Mouse (Mus musculus): ENCODE results near the gene Osbpl9. TPM values are rescaled to one million over a fixed set of nuclear protein-coding genes. Genes with fewer than 3 reads are reported as not detected.
A peak's percentile ranks its signal among the peaks of the same experiment; 100 is the strongest.

The Osbpl9 gene
- polyA plus RNA-seq, 1 experiment from 2014 or later = 54.7 TPM

GRCm38 (mm10) chr4:109195900-109196629 lies 6.0 kb downstream of the Osbpl9 start:
- Histone ChIP-seq H3K36me3 (ENCODE audit: control insufficient read depth, insufficient read depth, low read length) (no peaks in the 10 kb centered on the region), H3K4me3 (ENCODE audit: low read depth, low read length) (no peak overlapping the region), H3K27me3 (replicated peaks; ENCODE audit: control insufficient read depth, insufficient read depth, low read length) (no peaks in the 10 kb centered on the region), H3K4me2 (ENCODE audit: low read depth, low read length) (no peak overlapping the region), H3K9ac (ENCODE audit: low read depth, low read length) (no peak overlapping the region), H3K4me1 (ENCODE audit: control insufficient read depth, insufficient read depth, low read length) (0 out of 2 replicates have a peak, but pooled peaks cover 7% of the 10 kb centered on the region), H3K9me3 (ENCODE audit: control insufficient read depth, low read length) (no peaks in the 10 kb centered on the region), H3K27ac (replicated peaks; ENCODE audit: low read depth, low read length) (no peak overlapping the region)
- ATAC-seq (ENCODE audit: low read depth) (no peak), DNase-seq (ENCODE audit: low spot score) (no peak)
- 80% methylated on average over 7 of the region's 7 CpGs for WGBS

GRCm38 (mm10) chr4:109193886-109194285 lies 8.2 kb downstream of the Osbpl9 start:
- DNase-seq (ENCODE audit: low spot score) (no peak), ATAC-seq (ENCODE audit: low read depth) (no peak)
- H3K36me3 ChIP-seq (ENCODE audit: control insufficient read depth, insufficient read depth, low read length) = no peaks in the 10 kb centered on the region
- H3K27ac ChIP-seq (replicated peaks; ENCODE audit: low read depth, low read length) = no peak overlapping the region
- H3K9ac ChIP-seq (ENCODE audit: low read depth, low read length) = no peak overlapping the region
- WGBS = 85% methylated on average over 5 of the region's 5 CpGs
- no peaks in the 10 kb centered on the region for H3K9me3 ChIP-seq (ENCODE audit: control insufficient read depth, low read length)
- no peak overlapping the region for H3K4me2 ChIP-seq (ENCODE audit: low read depth, low read length)
- H3K4me3 ChIP-seq (ENCODE audit: low read depth, low read length) = no peak overlapping the region
- H3K4me1 ChIP-seq (ENCODE audit: control insufficient read depth, insufficient read depth, low read length) = no peaks in the 10 kb centered on the region
- H3K27me3 ChIP-seq (replicated peaks; ENCODE audit: control insufficient read depth, insufficient read depth, low read length) = no peaks in the 10 kb centered on the region

DNA sequence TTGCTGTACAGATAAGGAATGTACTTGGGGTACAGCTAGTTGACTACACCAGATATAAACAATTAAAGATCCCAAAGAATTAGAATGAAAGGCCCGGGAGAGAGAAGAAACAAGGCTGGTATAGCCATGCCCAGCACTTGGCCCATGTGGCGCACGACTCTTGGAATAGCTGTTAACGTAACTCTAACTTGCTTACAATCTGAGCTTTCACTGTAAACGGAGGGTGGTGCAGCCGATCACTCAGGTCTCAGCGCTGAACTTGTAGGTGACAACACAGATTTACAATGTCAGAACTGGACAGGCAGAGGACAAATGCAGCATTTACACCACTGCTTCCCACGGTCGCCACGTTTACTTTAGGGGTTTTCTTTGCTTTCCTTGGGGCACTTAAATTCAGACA lies 10.5 kb downstream of the Osbpl9 start:
- WGBS = 71% methylated on average over 10 of the region's 10 CpGs

GRCm38 (mm10) chr4:109185616-109186405 lies 16.3 kb downstream of the Osbpl9 start:
- H3K4me1 ChIP-seq (ENCODE audit: control insufficient read depth, insufficient read depth, low read length) = peaks cover 4% of the 10 kb centered on the region; the same call in 1 of the 2 replicates
- ATAC-seq (ENCODE audit: low read depth) (no peak), DNase-seq (ENCODE audit: low spot score) (no peak)
- no peaks in the 10 kb centered on the region for H3K27me3 ChIP-seq (replicated peaks; ENCODE audit: control insufficient read depth, insufficient read depth, low read length)
- no peaks in the 10 kb centered on the region for H3K36me3 ChIP-seq (ENCODE audit: control insufficient read depth, insufficient read depth, low read length)
- no peak overlapping the region for H3K4me2 ChIP-seq (ENCODE audit: low read depth, low read length)
- H3K9me3 ChIP-seq (ENCODE audit: control insufficient read depth, low read length) = no peaks in the 10 kb centered on the region
- no peak overlapping the region for H3K9ac ChIP-seq (ENCODE audit: low read depth, low read length)
- 74% methylated on average over 8 of the region's 8 CpGs for WGBS
- H3K4me3 ChIP-seq (ENCODE audit: low read depth, low read length) = no peak overlapping the region
- peak overlapping the region; percentile 28 for H3K27ac ChIP-seq (replicated peaks; ENCODE audit: low read depth, low read length)

More for the DNA sequence above, 10.5 kb downstream of the Osbpl9 start:
- DNase-seq (ENCODE audit: low spot score) (no peak), ATAC-seq (ENCODE audit: low read depth) (no peak)
- no peaks in the 10 kb centered on the region for H3K4me1 ChIP-seq (ENCODE audit: control insufficient read depth, insufficient read depth, low read length)
- no peaks in the 10 kb centered on the region for H3K9me3 ChIP-seq (ENCODE audit: control insufficient read depth, low read length)
- no peak overlapping the region for H3K4me3 ChIP-seq (ENCODE audit: low read depth, low read length)
- H3K9ac ChIP-seq (ENCODE audit: low read depth, low read length) = no peak overlapping the region
- no peak overlapping the region for H3K4me2 ChIP-seq (ENCODE audit: low read depth, low read length)
- H3K36me3 ChIP-seq (ENCODE audit: control insufficient read depth, insufficient read depth, low read length) = no peaks in the 10 kb centered on the region
- H3K27me3 ChIP-seq (replicated peaks; ENCODE audit: control insufficient read depth, insufficient read depth, low read length) = no peaks in the 10 kb centered on the region
- no peak overlapping the region for H3K27ac ChIP-seq (replicated peaks; ENCODE audit: low read depth, low read length)

DNA sequence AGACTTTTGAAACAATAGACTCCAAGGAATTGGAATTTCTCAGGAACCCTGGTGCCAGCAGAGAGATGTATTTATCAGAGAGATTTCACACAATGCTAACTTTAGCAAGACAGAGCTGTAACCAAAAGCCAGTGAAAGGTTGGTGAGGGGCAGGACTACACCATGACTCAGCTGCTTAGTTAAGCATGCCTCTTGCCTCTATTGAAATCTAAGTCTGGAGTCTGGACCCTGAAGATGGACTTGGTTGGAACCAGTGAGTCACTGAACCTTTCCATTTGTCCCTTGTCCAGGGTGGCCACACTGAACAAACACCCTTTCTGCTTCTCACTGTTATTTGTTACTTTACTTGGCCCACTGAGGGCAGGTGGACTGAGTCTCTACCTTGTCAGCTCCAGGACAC lies 26.4 kb downstream of the Osbpl9 start:
- Histone ChIP-seq H3K27me3 (replicated peaks; ENCODE audit: control insufficient read depth, insufficient read depth, low read length) (no peaks in the 10 kb centered on the region), H3K4me1 (ENCODE audit: control insufficient read depth, insufficient read depth, low read length) (peaks cover 18% of the 10 kb centered on the region), H3K4me3 (ENCODE audit: low read depth, low read length) (no peak overlapping the region), H3K27ac (replicated peaks; ENCODE audit: low read depth, low read length) (no peak overlapping the region), H3K4me2 (ENCODE audit: low read depth, low read length) (no peak overlapping the region), H3K36me3 (ENCODE audit: control insufficient read depth, insufficient read depth, low read length) (no peaks in the 10 kb centered on the region), H3K9me3 (ENCODE audit: control insufficient read depth, low read length) (0 out of 2 replicates have a peak, but pooled peaks cover 3% of the 10 kb centered on the region), H3K9ac (ENCODE audit: low read depth, low read length) (no peak overlapping the region)
- no peak for ATAC-seq (ENCODE audit: low read depth)
- DNase-seq (ENCODE audit: low spot score) = no peak

DNA sequence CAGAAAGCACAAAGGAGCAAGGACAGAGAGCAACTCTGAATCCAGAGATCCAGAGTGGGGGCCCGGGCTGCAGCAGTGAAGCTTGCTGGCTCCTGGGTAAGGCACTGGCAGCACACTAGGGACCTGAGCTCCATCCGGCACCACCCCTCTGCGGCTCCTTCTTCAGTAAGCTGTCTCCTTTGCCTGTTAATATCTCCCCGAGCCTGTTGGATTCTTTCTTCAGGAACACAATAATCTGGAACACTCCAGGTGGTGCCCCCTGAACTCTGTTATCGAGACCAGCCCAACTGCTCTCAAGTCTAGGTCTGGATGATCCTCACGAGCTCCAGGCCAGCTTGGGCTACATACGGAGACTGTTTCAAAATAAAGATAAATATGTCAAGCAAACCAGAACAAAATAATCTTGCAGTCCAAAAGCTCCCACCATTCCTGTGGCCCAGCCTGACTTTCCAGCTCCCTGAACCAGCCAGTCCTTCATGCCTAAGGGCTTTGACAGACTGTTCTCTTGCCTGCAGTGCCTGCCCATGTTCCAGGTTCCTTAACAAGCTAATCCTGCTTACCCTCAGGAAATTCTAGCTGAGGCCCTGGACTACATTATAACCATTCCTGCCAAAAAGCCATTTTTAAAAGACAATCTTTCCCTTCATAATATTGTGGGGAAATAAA lies 28.2 kb downstream of the Osbpl9 start:
- Histone ChIP-seq H3K27ac (replicated peaks; ENCODE audit: low read depth, low read length) (peak overlapping the region; percentile 78), H3K9ac (ENCODE audit: low read depth, low read length) (peak overlapping the region; percentile 38), H3K4me1 (ENCODE audit: control insufficient read depth, insufficient read depth, low read length) (peaks cover 18% of the 10 kb centered on the region), H3K27me3 (replicated peaks; ENCODE audit: control insufficient read depth, insufficient read depth, low read length) (no peaks in the 10 kb centered on the region), H3K36me3 (ENCODE audit: control insufficient read depth, insufficient read depth, low read length) (no peaks in the 10 kb centered on the region), H3K4me2 (ENCODE audit: low read depth, low read length) (peak overlapping the region; percentile 23), H3K4me3 (ENCODE audit: low read depth, low read length) (no peak overlapping the region), H3K9me3 (ENCODE audit: control insufficient read depth, low read length) (0 out of 2 replicates have a peak, but pooled peaks cover 3% of the 10 kb centered on the region)
- ATAC-seq (ENCODE audit: low read depth) (peak; percentile 62; the same call in 1 of the 2 replicates), DNase-seq (ENCODE audit: low spot score) (peak; percentile 52)
- WGBS = 28% methylated on average over 7 of the region's 7 CpGs

DNA sequence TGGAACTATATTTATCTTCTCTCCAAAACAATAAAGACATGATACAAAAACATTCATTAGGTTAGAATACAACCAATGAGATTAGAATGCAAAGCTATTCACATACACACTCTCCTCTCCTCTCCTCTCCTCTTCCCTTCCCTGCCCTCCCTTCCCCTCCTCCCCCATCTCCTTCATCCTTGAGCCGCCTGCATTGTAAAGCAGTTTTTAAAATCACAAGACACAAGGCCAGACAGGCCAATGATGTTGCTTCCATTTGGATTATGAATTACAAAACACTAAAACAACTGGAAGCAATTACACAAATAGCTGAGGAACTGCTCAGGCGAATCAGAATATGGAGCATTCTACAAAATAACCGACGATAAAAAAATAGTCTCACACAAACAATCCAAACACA lies 28.7 kb downstream of the Osbpl9 start:
- Histone ChIP-seq H3K9me3 (ENCODE audit: control insufficient read depth, low read length) (no peaks in the 10 kb centered on the region), H3K27me3 (replicated peaks; ENCODE audit: control insufficient read depth, insufficient read depth, low read length) (no peaks in the 10 kb centered on the region), H3K4me3 (ENCODE audit: low read depth, low read length) (no peak overlapping the region), H3K9ac (ENCODE audit: low read depth, low read length) (no peak overlapping the region), H3K4me2 (ENCODE audit: low read depth, low read length) (peak overlapping the region; percentile 23; the same call in 1 of the 2 replicates), H3K27ac (replicated peaks; ENCODE audit: low read depth, low read length) (peak overlapping the region; percentile 78), H3K4me1 (ENCODE audit: control insufficient read depth, insufficient read depth, low read length) (peaks cover 18% of the 10 kb centered on the region), H3K36me3 (ENCODE audit: control insufficient read depth, insufficient read depth, low read length) (no peaks in the 10 kb centered on the region)
- peak; percentile 41 for DNase-seq (ENCODE audit: low spot score)
- WGBS = 37% methylated on average over 4 of the region's 4 CpGs
- 0 out of 2 replicates have a peak, but pooled peaks have one; percentile 37 for ATAC-seq (ENCODE audit: low read depth)

DNA sequence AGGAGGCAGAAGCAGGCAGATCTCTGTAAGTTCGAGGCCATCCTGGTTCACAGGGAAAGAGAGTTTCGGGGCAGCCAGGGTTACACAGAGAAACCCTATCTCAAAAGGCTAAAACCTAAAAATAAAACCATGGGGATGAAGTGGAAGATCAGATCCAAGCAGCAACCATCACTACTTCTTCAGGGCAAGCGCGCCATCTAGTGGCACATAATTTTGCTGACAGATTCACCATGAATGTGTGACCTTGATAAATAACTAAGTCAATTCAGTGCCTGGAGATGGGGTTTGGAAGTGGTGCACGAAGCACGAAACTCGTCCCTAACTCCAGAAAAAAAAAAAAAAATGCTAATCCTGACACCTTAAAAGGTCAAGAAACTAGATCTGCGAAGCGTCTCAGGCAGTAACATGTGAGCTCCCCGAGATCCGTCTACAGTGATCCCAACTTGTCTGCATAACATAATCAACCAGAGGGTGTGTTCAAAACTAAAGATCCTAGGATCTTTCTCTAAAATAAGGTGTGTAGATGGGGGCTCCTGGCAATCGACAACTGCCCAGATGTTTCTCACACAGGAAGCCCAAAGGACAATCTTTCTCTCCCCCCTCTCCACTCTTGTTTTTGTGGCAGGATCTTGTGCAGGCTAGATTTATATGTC lies 36.4 kb downstream of the Osbpl9 start:
- H3K4me1 ChIP-seq (ENCODE audit: control insufficient read depth, insufficient read depth, low read length) = no peaks in the 10 kb centered on the region
- H3K9ac ChIP-seq (ENCODE audit: low read depth, low read length) = no peak overlapping the region
- H3K4me3 ChIP-seq (ENCODE audit: low read depth, low read length) = no peak overlapping the region
- 0 out of 2 replicates have a peak, but pooled peaks have one; percentile 9 for ATAC-seq (ENCODE audit: low read depth)
- H3K9me3 ChIP-seq (ENCODE audit: control insufficient read depth, low read length) = no peaks in the 10 kb centered on the region
- 34% methylated on average over 12 of the region's 12 CpGs for WGBS
- H3K4me2 ChIP-seq (ENCODE audit: low read depth, low read length) = no peak overlapping the region
- no peaks in the 10 kb centered on the region for H3K27me3 ChIP-seq (replicated peaks; ENCODE audit: control insufficient read depth, insufficient read depth, low read length)
- DNase-seq (ENCODE audit: low spot score) = peak; percentile 82
- H3K36me3 ChIP-seq (ENCODE audit: control insufficient read depth, insufficient read depth, low read length) = no peaks in the 10 kb centered on the region
- no peak overlapping the region for H3K27ac ChIP-seq (replicated peaks; ENCODE audit: low read depth, low read length)

Measured in embryonic facial prominence, embryonic 14.5 days (tissue).